Mouse (Mus musculus) c-Kit-negative CD71-positive TER-119-positive erythroid progenitor cells, embryonic 14.5 days (primary cell): ENCODE measurements around the gene Hspb7.

Experiments used
- DNase-seq: peaks from one replicate; pipeline ENCODE4 v3.0.0-alpha.2; 2013; ENCODE audit warnings: low read depth, low spot score

Gene Hspb7

GRCm38 (mm10) chr4:141444451-141445327, 24.1 kb downstream of the Hspb7 start, which contains the start of gene Zbtb17:
Gene Zbtb17 (plus strand): TSS chr4:141444654.
- peak; percentile 72 for DNase-seq

GRCm38 (mm10) chr4:141445328-141445720, 24.7 kb downstream of the Hspb7 start:
- no peak for DNase-seq

- DNase-seq = no peak
These were observed 25.6 kb downstream of the Hspb7 start for GRCm38 (mm10) chr4:141446211-141446610.

GRCm38 (mm10) chr4:141451251-141451650, 30.7 kb downstream of the Hspb7 start:
- DNase-seq = no peak

GRCm38 (mm10) chr4:141451916-141452450, 31.4 kb downstream of the Hspb7 start:
- no peak for DNase-seq

GRCm38 (mm10) chr4:141454581-141455350, 34.2 kb downstream of the Hspb7 start:
- no peak for DNase-seq

- DNase-seq = no peak
These were observed 34.9 kb downstream of the Hspb7 start for GRCm38 (mm10) chr4:141455526-141455925.

- DNase-seq = no peak
These were observed 35.8 kb downstream of the Hspb7 start for GRCm38 (mm10) chr4:141456193-141456938.

- DNase-seq = no peak
These were observed 37.7 kb downstream of the Hspb7 start for GRCm38 (mm10) chr4:141458236-141458635.

GRCm38 (mm10) chr4:141458888-141459287, 38.3 kb downstream of the Hspb7 start:
- no peak for DNase-seq

- DNase-seq = no peak
These were observed 39.2 kb downstream of the Hspb7 start for GRCm38 (mm10) chr4:141459766-141460165.

GRCm38 (mm10) chr4:141460481-141460880, 39.9 kb downstream of the Hspb7 start:
- DNase-seq = no peak

GRCm38 (mm10) chr4:141461088-141461487, 40.5 kb downstream of the Hspb7 start:
- DNase-seq = no peak

GRCm38 (mm10) chr4:141461576-141461975, 41.0 kb downstream of the Hspb7 start:
- no peak for DNase-seq

- DNase-seq = no peak
These were observed 42.9 kb downstream of the Hspb7 start for GRCm38 (mm10) chr4:141463472-141463871.

GRCm38 (mm10) chr4:141464722-141465121, 44.1 kb downstream of the Hspb7 start:
- no peak for DNase-seq

- no peak for DNase-seq
These were observed 45.1 kb downstream of the Hspb7 start for GRCm38 (mm10) chr4:141465512-141466288.

- DNase-seq = no peak
These were observed 45.8 kb downstream of the Hspb7 start for GRCm38 (mm10) chr4:141466289-141466795.

GRCm38 (mm10) chr4:141466844-141467580, 46.4 kb downstream of the Hspb7 start:
- DNase-seq = no peak

GRCm38 (mm10) chr4:141467581-141467927, 47.0 kb downstream of the Hspb7 start:
- no peak for DNase-seq
